Mouse (Mus musculus) C2C12 (cell line): ENCODE results near the gene Acsf3.

Experiments used
- CEBPB ChIP-seq: IDR thresholded peaks from one replicate; pipeline ENCODE4 v1.6.1; 2011; ENCODE audit warnings: low read depth, mild to moderate bottlenecking, control low read depth, moderate library complexity
- CTCF ChIP-seq: IDR thresholded peaks from one replicate; pipeline ENCODE4 v1.5.1; 2011; ENCODE audit not compliant: control insufficient read depth, insufficient read depth, insufficient read length
- FOSL1 ChIP-seq: IDR thresholded peaks from one replicate; pipeline ENCODE4 v1.8.0; 2011; ENCODE audit warnings: mild to moderate bottlenecking, low read length; ENCODE audit not compliant: poor library complexity, insufficient read depth, severe bottlenecking
- MAX ChIP-seq: IDR thresholded peaks from one replicate; pipeline ENCODE4 v1.6.1; 2011; ENCODE audit warnings: mild to moderate bottlenecking, control low read depth
- MYOG ChIP-seq: IDR thresholded peaks from one replicate; pipeline ENCODE4 v1.6.1; 2011; ENCODE audit not compliant: control insufficient read depth, insufficient read length; ENCODE audit errors: extremely low read depth
- USF1 ChIP-seq: IDR thresholded peaks from one replicate; pipeline ENCODE4 v1.6.1; 2011; ENCODE audit warnings: low read depth, mild to moderate bottlenecking, control low read depth, moderate library complexity

DNA sequence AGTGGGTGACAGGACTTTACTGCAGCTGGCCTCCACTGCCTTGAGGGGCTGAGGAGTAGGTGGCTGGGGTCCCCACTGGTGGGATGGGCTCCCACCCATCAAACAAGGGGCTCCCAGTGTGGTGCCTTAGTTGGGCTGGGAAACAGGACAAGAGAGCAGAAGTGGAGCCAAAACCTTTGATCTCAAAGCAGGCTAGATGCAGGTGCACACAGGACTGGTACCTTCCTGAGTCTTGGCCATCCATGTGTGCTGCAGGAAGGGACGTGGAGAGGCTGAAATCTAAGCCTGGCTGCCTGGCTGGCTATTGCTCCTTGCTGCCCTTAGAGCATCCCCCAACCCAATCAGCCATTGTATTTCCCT, 77.2 kb downstream of the Acsf3 start:
- TF ChIP-seq USF1 (no peak), CTCF (no peak), MAX (no peak), CEBPB (no peak), MYOG (no peak), FOSL1 (no peak)
